Mouse (Mus musculus): ENCODE results near the gene Pfpl. TPM values are rescaled to one million over a fixed set of nuclear protein-coding genes. Genes with fewer than 3 reads are reported as not detected.

Gene Pfpl
- polyA plus RNA-seq (2015; fragmentation: Nextera tagmentation; extraction: Ambion mirVana) = not detected in 2 replicates

GRCm38 (mm10) chr19:12427605-12428004 is at the start of gene Pfpl:
Gene Pfpl, plus strand, starts transcription at chr19:12427905.
- WGBS = 93% methylated on average over 6 of the region's 6 CpGs
- no peaks in the 10 kb centered on the region for H3K36me3 ChIP-seq
- no peaks in the 10 kb centered on the region for H3K9me3 ChIP-seq
- no peak within 1 kb of the TSS for H3K9ac ChIP-seq
- H3K4me3 ChIP-seq = no peak within 1 kb of the TSS
- H3K4me1 ChIP-seq = no peaks in the 10 kb centered on the region
- no peak for ATAC-seq (ENCODE audit: insufficient number of reproducible peaks, low FRiP score, low TSS enrichment, low read depth)
- H3K4me2 ChIP-seq = no peak within 1 kb of the TSS
- H3K27ac ChIP-seq = no peak within 1 kb of the TSS
- no peaks in the 10 kb centered on the region for H3K27me3 ChIP-seq

- Histone ChIP-seq H3K9me3 (no peaks in the 10 kb centered on the region), H3K4me3 (no peak within 1 kb of the TSS), H3K4me1 (no peaks in the 10 kb centered on the region), H3K27me3 (no peaks in the 10 kb centered on the region), H3K27ac (no peak within 1 kb of the TSS), H3K36me3 (no peaks in the 10 kb centered on the region), H3K9ac (no peak within 1 kb of the TSS), H3K4me2 (no peak within 1 kb of the TSS)
- ATAC-seq (ENCODE audit: insufficient number of reproducible peaks, low FRiP score, low TSS enrichment, low read depth) = no peak
- WGBS = 83% methylated on average over 2 of the region's 2 CpGs
Observed at GRCm38 (mm10) chr19:12386979-12387378, 40.7 kb upstream of the Pfpl start, which contains the start of gene Olfr1440. Gene Olfr1440, plus strand, starts transcription at chr19:12387279.

GRCm38 (mm10) chr19:12413737-12414136 is 14.0 kb upstream of the Pfpl start:
- Histone ChIP-seq H3K9me3 (no peaks in the 10 kb centered on the region), H3K36me3 (no peaks in the 10 kb centered on the region), H3K4me3 (no peak overlapping the region), H3K9ac (no peak overlapping the region), H3K4me2 (no peak overlapping the region), H3K27ac (no peak overlapping the region), H3K4me1 (no peaks in the 10 kb centered on the region), H3K27me3 (no peaks in the 10 kb centered on the region)
- no peak for ATAC-seq (ENCODE audit: insufficient number of reproducible peaks, low FRiP score, low TSS enrichment, low read depth)

GRCm38 (mm10) chr19:12417361-12417760 is 10.3 kb upstream of the Pfpl start, which contains the start of gene Olfr1441:
Gene Olfr1441, plus strand, starts transcription at chr19:12417433.
- Histone ChIP-seq H3K36me3 (no peaks in the 10 kb centered on the region), H3K4me2 (no peak within 1 kb of the TSS), H3K4me3 (no peak within 1 kb of the TSS), H3K27ac (no peak within 1 kb of the TSS), H3K4me1 (no peaks in the 10 kb centered on the region), H3K9ac (no peak within 1 kb of the TSS), H3K9me3 (no peaks in the 10 kb centered on the region), H3K27me3 (no peaks in the 10 kb centered on the region)
- no peak for ATAC-seq (ENCODE audit: insufficient number of reproducible peaks, low FRiP score, low TSS enrichment, low read depth)

- Histone ChIP-seq H3K4me1 (no peaks in the 10 kb centered on the region), H3K4me2 (no peak overlapping the region), H3K9me3 (no peaks in the 10 kb centered on the region), H3K36me3 (no peaks in the 10 kb centered on the region), H3K4me3 (no peak overlapping the region), H3K27ac (no peak overlapping the region), H3K9ac (no peak overlapping the region), H3K27me3 (no peaks in the 10 kb centered on the region)
- 88% methylated on average over 3 of the region's 3 CpGs for WGBS
- no peak for ATAC-seq (ENCODE audit: insufficient number of reproducible peaks, low FRiP score, low TSS enrichment, low read depth)
Observed at GRCm38 (mm10) chr19:12418312-12418711, 9.4 kb upstream of the Pfpl start.

- Histone ChIP-seq H3K27me3 (no peaks in the 10 kb centered on the region), H3K4me1 (no peaks in the 10 kb centered on the region), H3K9ac (no peak overlapping the region), H3K36me3 (no peaks in the 10 kb centered on the region), H3K27ac (no peak overlapping the region), H3K9me3 (no peaks in the 10 kb centered on the region), H3K4me3 (no peak overlapping the region), H3K4me2 (no peak overlapping the region)
- no peak for ATAC-seq (ENCODE audit: insufficient number of reproducible peaks, low FRiP score, low TSS enrichment, low read depth)
- 77% methylated on average over 6 of the region's 6 CpGs for WGBS
Observed at GRCm38 (mm10) chr19:12420555-12420954, 7.2 kb upstream of the Pfpl start.

GRCm38 (mm10) chr19:12421680-12422079 is 6.0 kb upstream of the Pfpl start:
- no peaks in the 10 kb centered on the region for H3K27me3 ChIP-seq
- no peak overlapping the region for H3K4me3 ChIP-seq
- H3K36me3 ChIP-seq = no peaks in the 10 kb centered on the region
- no peak for ATAC-seq (ENCODE audit: insufficient number of reproducible peaks, low FRiP score, low TSS enrichment, low read depth)
- H3K9ac ChIP-seq = no peak overlapping the region
- H3K4me2 ChIP-seq = no peak overlapping the region
- H3K27ac ChIP-seq = no peak overlapping the region
- no peaks in the 10 kb centered on the region for H3K4me1 ChIP-seq
- no peaks in the 10 kb centered on the region for H3K9me3 ChIP-seq
- 88% methylated on average over 1 of the region's 1 CpGs for WGBS

- Histone ChIP-seq H3K4me3 (no peak overlapping the region), H3K9me3 (no peaks in the 10 kb centered on the region), H3K4me2 (no peak overlapping the region), H3K27ac (no peak overlapping the region), H3K4me1 (no peaks in the 10 kb centered on the region), H3K36me3 (no peaks in the 10 kb centered on the region), H3K9ac (no peak overlapping the region), H3K27me3 (no peaks in the 10 kb centered on the region)
- 78% methylated on average over 5 of the region's 5 CpGs for WGBS
- ATAC-seq (ENCODE audit: insufficient number of reproducible peaks, low FRiP score, low TSS enrichment, low read depth) = no peak
Observed at GRCm38 (mm10) chr19:12427101-12427500, 604 bp upstream of the Pfpl start.

- Histone ChIP-seq H3K9ac (no peak overlapping the region), H3K27ac (no peak overlapping the region), H3K4me3 (no peak overlapping the region), H3K36me3 (no peaks in the 10 kb centered on the region), H3K27me3 (no peaks in the 10 kb centered on the region), H3K9me3 (no peaks in the 10 kb centered on the region), H3K4me2 (no peak overlapping the region), H3K4me1 (no peaks in the 10 kb centered on the region)
- no peak for ATAC-seq (ENCODE audit: insufficient number of reproducible peaks, low FRiP score, low TSS enrichment, low read depth)
- 9% methylated on average over 2 of the region's 2 CpGs for WGBS
Observed at GRCm38 (mm10) chr19:12433033-12433432, 5.3 kb downstream of the Pfpl start.

- 77% methylated on average over 4 of the region's 4 CpGs for WGBS
- no peak for ATAC-seq (ENCODE audit: insufficient number of reproducible peaks, low FRiP score, low TSS enrichment, low read depth)
- H3K4me3 ChIP-seq = no peak overlapping the region
- no peaks in the 10 kb centered on the region for H3K27me3 ChIP-seq
- no peaks in the 10 kb centered on the region for H3K36me3 ChIP-seq
- no peaks in the 10 kb centered on the region for H3K9me3 ChIP-seq
- no peak overlapping the region for H3K27ac ChIP-seq
- no peak overlapping the region for H3K4me2 ChIP-seq
- H3K9ac ChIP-seq = no peak overlapping the region
- H3K4me1 ChIP-seq = no peaks in the 10 kb centered on the region
Observed at GRCm38 (mm10) chr19:12435011-12435416, 7.3 kb downstream of the Pfpl start.

GRCm38 (mm10) chr19:12435750-12436524 is 8.2 kb downstream of the Pfpl start:
- Histone ChIP-seq H3K36me3 (no peaks in the 10 kb centered on the region), H3K27ac (no peak overlapping the region), H3K4me2 (no peak overlapping the region), H3K4me3 (no peak overlapping the region), H3K9me3 (no peaks in the 10 kb centered on the region), H3K9ac (no peak overlapping the region), H3K4me1 (no peaks in the 10 kb centered on the region), H3K27me3 (no peaks in the 10 kb centered on the region)
- 81% methylated on average over 4 of the region's 4 CpGs for WGBS
- ATAC-seq (ENCODE audit: insufficient number of reproducible peaks, low FRiP score, low TSS enrichment, low read depth) = no peak

- ATAC-seq (ENCODE audit: insufficient number of reproducible peaks, low FRiP score, low TSS enrichment, low read depth) = no peak
- Histone ChIP-seq H3K9ac (no peak overlapping the region), H3K4me2 (no peak overlapping the region), H3K4me1 (no peaks in the 10 kb centered on the region), H3K27me3 (no peaks in the 10 kb centered on the region), H3K4me3 (no peak overlapping the region), H3K27ac (no peak overlapping the region), H3K36me3 (no peaks in the 10 kb centered on the region), H3K9me3 (no peaks in the 10 kb centered on the region)
- WGBS = 49% methylated on average over 1 of the region's 1 CpGs
Observed at GRCm38 (mm10) chr19:12439581-12439980, 11.9 kb downstream of the Pfpl start.
